Mouse (Mus musculus): ENCODE measurements around the gene Slc25a21. TPM values are rescaled to one million over a fixed set of nuclear protein-coding genes. Genes with fewer than 3 reads are reported as not detected.
A peak's percentile ranks its signal among the peaks of the same experiment; 100 is the strongest.

Gene Slc25a21
- polyA plus RNA-seq, 1 experiment, result not detected

DNA sequence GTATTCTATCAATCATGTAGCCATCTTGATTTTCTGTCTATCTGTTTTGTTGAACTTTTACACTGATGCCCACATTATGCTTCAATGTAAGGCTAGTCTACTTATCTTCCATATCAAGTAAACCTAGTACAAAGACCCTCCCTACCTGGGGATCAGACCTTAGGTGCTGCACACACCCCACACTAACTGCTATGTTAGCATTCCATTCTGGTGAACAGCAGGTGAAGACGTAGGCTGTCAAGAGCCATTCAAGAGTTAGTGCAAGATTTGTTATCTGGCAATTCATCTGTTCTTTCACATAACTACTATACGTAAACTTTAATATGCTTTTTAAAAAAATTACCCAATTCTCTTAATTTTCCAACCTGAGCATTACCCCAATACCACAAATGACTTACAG lies 390.2 kb downstream of the Slc25a21 start:
- Histone ChIP-seq H3K27me3 (ENCODE audit: control insufficient read depth, insufficient read depth, insufficient read length) (no peaks in the 10 kb centered on the region), H3K79me3 (ENCODE audit: low read depth) (no peaks in the 10 kb centered on the region), H3ac (ENCODE audit: control insufficient read depth, insufficient read length, low read depth) (no peak overlapping the region), H3K79me2 (ENCODE audit: control insufficient read depth, insufficient read depth) (no peaks in the 10 kb centered on the region), H3K4me3 (ENCODE audit: insufficient read depth, poor library complexity, severe bottlenecking) (no peak overlapping the region), H3K36me3 (ENCODE audit: control insufficient read depth, insufficient read depth) (no peaks in the 10 kb centered on the region)
- no peak for TF ChIP-seq MYOG (IDR thresholded peaks at IDR 0.05; ENCODE audit: control insufficient read depth, extremely low read depth, insufficient read length)
- no peak for TF ChIP-seq USF1 (IDR thresholded peaks at IDR 0.05; ENCODE audit: low read depth)
- no peak for TF ChIP-seq MYOD1 (IDR thresholded peaks at IDR 0.05; ENCODE audit: control insufficient read depth, insufficient read length, low read depth)
- TF ChIP-seq CEBPB (IDR thresholded peaks at IDR 0.05; ENCODE audit: low read depth), result no peak
- no peak for TF ChIP-seq CTCF (IDR thresholded peaks at IDR 0.05; ENCODE audit: control insufficient read depth, insufficient read depth, insufficient read length)
- no peak for TF ChIP-seq FOSL1 (IDR thresholded peaks at IDR 0.05; ENCODE audit: insufficient read depth, low read length, poor library complexity, severe bottlenecking)
- TF ChIP-seq MAX (IDR thresholded peaks at IDR 0.05), result no peak

DNA sequence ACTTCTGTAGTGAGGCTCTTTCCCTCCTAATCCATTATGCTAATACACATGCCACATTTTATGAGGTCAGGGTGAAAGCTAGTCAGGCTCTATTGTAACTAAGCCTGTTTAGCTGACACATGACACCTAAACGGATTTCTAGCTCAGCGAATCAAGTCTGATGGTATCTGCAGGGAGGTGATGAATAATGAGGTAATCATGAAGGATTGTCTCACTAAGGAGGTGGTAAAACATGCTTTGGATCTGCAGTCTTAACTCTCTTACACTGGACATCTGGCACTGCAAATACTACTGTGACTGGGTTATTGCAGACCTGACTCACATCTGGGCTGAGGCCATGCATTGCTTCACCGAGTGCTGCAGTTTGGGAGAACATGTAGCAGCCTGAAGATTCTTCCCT lies 392.8 kb downstream of the Slc25a21 start:
- H3K36me3 ChIP-seq (ENCODE audit: control insufficient read depth, insufficient read depth), result no peaks in the 10 kb centered on the region
- H3ac ChIP-seq (ENCODE audit: control insufficient read depth, insufficient read length, low read depth), result no peak overlapping the region
- no peaks in the 10 kb centered on the region for H3K79me3 ChIP-seq (ENCODE audit: low read depth)
- TF ChIP-seq CEBPB (IDR thresholded peaks at IDR 0.05; ENCODE audit: low read depth) (peak; percentile 46), CTCF (IDR thresholded peaks at IDR 0.05; ENCODE audit: control insufficient read depth, insufficient read depth, insufficient read length) (no peak)
- H3K79me2 ChIP-seq (ENCODE audit: control insufficient read depth, insufficient read depth), result no peaks in the 10 kb centered on the region
- H3K27me3 ChIP-seq (ENCODE audit: control insufficient read depth, insufficient read depth, insufficient read length), result no peaks in the 10 kb centered on the region
- H3K4me3 ChIP-seq (ENCODE audit: insufficient read depth, poor library complexity, severe bottlenecking), result no peak overlapping the region

DNA sequence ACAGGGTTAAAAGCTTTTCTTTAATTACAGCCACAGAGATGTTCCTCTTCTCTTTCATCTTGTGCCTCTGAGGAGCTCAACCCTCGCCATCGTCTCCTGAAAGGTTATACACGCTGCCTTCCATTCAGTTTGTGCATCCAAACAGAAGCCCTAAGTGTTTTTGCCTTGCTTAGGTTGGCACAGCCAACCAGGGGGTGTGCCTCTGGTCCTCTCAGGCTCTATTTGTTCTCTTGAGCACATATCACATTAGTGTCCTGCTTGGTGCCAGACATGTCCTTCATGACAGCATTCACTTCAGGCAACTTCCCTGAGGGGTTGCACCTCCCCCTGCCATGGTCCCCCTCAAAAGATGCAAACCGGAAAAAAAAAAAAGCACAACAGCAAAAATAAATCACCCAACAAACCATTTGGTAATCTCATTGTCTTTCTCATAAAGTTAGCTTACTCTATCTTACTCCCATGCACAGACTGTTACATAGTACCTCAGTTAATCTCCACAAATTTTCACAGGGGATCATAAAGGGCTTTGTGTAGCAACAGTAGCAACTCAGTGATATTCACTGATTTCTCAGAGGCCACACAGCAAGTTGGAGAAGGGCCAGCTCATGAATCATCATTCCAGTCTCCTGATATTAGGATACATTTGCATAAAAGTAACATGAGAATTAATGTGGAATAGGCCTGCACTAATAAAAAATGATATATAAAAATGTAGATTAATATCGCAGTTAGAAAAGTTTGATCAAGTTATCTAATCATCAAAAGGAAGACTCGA lies 398.4 kb downstream of the Slc25a21 start:
- Histone ChIP-seq H3ac (ENCODE audit: control insufficient read depth, insufficient read length, low read depth) (no peak overlapping the region), H3K27me3 (ENCODE audit: control insufficient read depth, insufficient read depth, insufficient read length) (no peaks in the 10 kb centered on the region), H3K79me2 (ENCODE audit: control insufficient read depth, insufficient read depth) (no peaks in the 10 kb centered on the region), H3K36me3 (ENCODE audit: control insufficient read depth, insufficient read depth) (no peaks in the 10 kb centered on the region), H3K4me3 (ENCODE audit: insufficient read depth, poor library complexity, severe bottlenecking) (no peak overlapping the region), H3K79me3 (ENCODE audit: low read depth) (no peaks in the 10 kb centered on the region)
- TF ChIP-seq FOSL1 (IDR thresholded peaks at IDR 0.05; ENCODE audit: insufficient read depth, low read length, poor library complexity, severe bottlenecking) (no peak), USF1 (IDR thresholded peaks at IDR 0.05; ENCODE audit: low read depth) (no peak), MYOG (IDR thresholded peaks at IDR 0.05; ENCODE audit: control insufficient read depth, extremely low read depth, insufficient read length) (no peak), CEBPB (IDR thresholded peaks at IDR 0.05; ENCODE audit: low read depth) (no peak), MAX (IDR thresholded peaks at IDR 0.05) (no peak), MYOD1 (IDR thresholded peaks at IDR 0.05; ENCODE audit: control insufficient read depth, insufficient read length, low read depth) (no peak), CTCF (IDR thresholded peaks at IDR 0.05; ENCODE audit: control insufficient read depth, insufficient read depth, insufficient read length) (no peak)

DNA sequence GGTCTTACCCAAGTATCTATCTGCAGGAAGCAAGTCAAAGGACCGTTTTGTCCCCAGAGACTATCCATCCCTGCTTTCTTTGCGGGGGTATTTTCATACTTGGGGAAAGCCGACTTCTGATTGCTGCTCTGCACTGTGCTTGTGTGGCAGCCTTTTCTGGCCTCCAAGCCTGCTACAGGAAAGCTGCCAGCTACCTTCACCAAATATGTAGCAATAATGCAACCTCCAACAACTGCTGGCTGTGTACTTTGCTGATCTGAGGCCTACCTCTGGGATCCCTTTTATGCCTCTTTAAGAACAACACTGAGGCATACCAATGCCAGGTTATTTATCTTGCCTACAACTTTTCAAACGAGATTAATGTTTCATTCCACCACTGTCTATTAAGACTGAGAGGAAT lies 408.0 kb downstream of the Slc25a21 start:
- Histone ChIP-seq H3K4me3 (ENCODE audit: insufficient read depth, poor library complexity, severe bottlenecking) (no peak overlapping the region), H3ac (ENCODE audit: control insufficient read depth, insufficient read length, low read depth) (no peak overlapping the region), H3K79me2 (ENCODE audit: control insufficient read depth, insufficient read depth) (no peaks in the 10 kb centered on the region), H3K36me3 (ENCODE audit: control insufficient read depth, insufficient read depth) (no peaks in the 10 kb centered on the region), H3K79me3 (ENCODE audit: low read depth) (no peaks in the 10 kb centered on the region), H3K27me3 (ENCODE audit: control insufficient read depth, insufficient read depth, insufficient read length) (no peaks in the 10 kb centered on the region)
- TF ChIP-seq CTCF (IDR thresholded peaks at IDR 0.05; ENCODE audit: control insufficient read depth, insufficient read depth, insufficient read length) (no peak), MYOD1 (IDR thresholded peaks at IDR 0.05; ENCODE audit: control insufficient read depth, insufficient read length, low read depth) (no peak), MYOG (IDR thresholded peaks at IDR 0.05; ENCODE audit: control insufficient read depth, extremely low read depth, insufficient read length) (no peak), FOSL1 (IDR thresholded peaks at IDR 0.05; ENCODE audit: insufficient read depth, low read length, poor library complexity, severe bottlenecking) (no peak), CEBPB (IDR thresholded peaks at IDR 0.05; ENCODE audit: low read depth) (no peak), MAX (IDR thresholded peaks at IDR 0.05) (no peak), USF1 (IDR thresholded peaks at IDR 0.05; ENCODE audit: low read depth) (no peak)

DNA sequence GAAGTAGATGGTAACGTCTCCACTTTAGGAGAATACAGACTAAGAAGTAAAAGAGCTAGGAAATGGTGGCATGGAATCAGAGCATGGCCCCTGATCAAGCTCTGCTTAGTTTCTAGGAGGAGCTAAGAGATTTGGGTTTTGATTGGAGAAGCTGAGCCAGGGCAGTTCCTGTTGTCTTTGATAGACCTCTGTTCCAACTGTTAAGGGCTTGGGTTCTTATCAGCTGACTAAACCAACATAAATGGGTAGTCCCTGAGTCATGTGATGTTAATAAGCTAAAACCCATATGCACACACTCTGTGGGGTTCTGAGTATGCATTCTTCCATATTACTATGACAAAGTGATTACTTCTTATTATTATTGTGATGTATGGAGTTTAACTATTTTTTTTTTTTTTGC lies 412.0 kb downstream of the Slc25a21 start:
- Histone ChIP-seq H3K79me2 (ENCODE audit: control insufficient read depth, insufficient read depth) (no peaks in the 10 kb centered on the region), H3K79me3 (ENCODE audit: low read depth) (no peaks in the 10 kb centered on the region), H3K36me3 (ENCODE audit: control insufficient read depth, insufficient read depth) (no peaks in the 10 kb centered on the region), H3ac (ENCODE audit: control insufficient read depth, insufficient read length, low read depth) (no peak overlapping the region), H3K4me3 (ENCODE audit: insufficient read depth, poor library complexity, severe bottlenecking) (no peak overlapping the region), H3K27me3 (ENCODE audit: control insufficient read depth, insufficient read depth, insufficient read length) (no peaks in the 10 kb centered on the region)
- TF ChIP-seq USF1 (IDR thresholded peaks at IDR 0.05; ENCODE audit: low read depth) (no peak), CTCF (IDR thresholded peaks at IDR 0.05; ENCODE audit: control insufficient read depth, insufficient read depth, insufficient read length) (no peak), MYOG (IDR thresholded peaks at IDR 0.05; ENCODE audit: control insufficient read depth, extremely low read depth, insufficient read length) (no peak)

DNA sequence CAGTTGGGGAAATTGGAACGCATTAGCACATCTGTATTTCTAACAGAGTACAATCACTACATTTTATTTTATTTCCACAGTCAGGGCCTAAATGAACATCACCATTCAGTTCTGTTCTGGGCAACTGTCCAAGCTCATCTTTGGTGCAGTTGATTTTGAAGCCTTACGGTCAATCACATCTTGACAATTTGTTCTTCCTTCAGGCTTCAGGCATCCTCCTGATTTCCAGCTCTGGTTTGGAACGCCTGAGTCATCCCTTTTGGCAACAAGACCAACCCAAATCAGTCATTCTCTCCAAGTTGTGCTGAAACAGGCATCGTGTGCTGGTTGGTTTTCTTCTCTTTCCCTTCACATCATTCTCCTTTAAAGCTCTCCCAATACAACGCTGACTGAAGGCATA lies 416.1 kb downstream of the Slc25a21 start:
- Histone ChIP-seq H3K79me2 (ENCODE audit: control insufficient read depth, insufficient read depth) (no peaks in the 10 kb centered on the region), H3K36me3 (ENCODE audit: control insufficient read depth, insufficient read depth) (no peaks in the 10 kb centered on the region), H3K27me3 (ENCODE audit: control insufficient read depth, insufficient read depth, insufficient read length) (no peaks in the 10 kb centered on the region), H3ac (ENCODE audit: control insufficient read depth, insufficient read length, low read depth) (no peak overlapping the region), H3K4me3 (ENCODE audit: insufficient read depth, poor library complexity, severe bottlenecking) (no peak overlapping the region), H3K79me3 (ENCODE audit: low read depth) (no peaks in the 10 kb centered on the region)
- TF ChIP-seq MYOG (IDR thresholded peaks at IDR 0.05; ENCODE audit: control insufficient read depth, extremely low read depth, insufficient read length) (no peak), CTCF (IDR thresholded peaks at IDR 0.05; ENCODE audit: control insufficient read depth, insufficient read depth, insufficient read length) (no peak), USF1 (IDR thresholded peaks at IDR 0.05; ENCODE audit: low read depth) (no peak), CEBPB (IDR thresholded peaks at IDR 0.05; ENCODE audit: low read depth) (no peak), MAX (IDR thresholded peaks at IDR 0.05) (no peak), MYOD1 (IDR thresholded peaks at IDR 0.05; ENCODE audit: control insufficient read depth, insufficient read length, low read depth) (no peak), FOSL1 (IDR thresholded peaks at IDR 0.05; ENCODE audit: insufficient read depth, low read length, poor library complexity, severe bottlenecking) (no peak)

Measured in C2C12 (cell line).